Mouse (Mus musculus): Measurements from ENCODE around the gene Cd300lf. TPM values are rescaled to one million over a fixed set of nuclear protein-coding genes. Genes with fewer than 3 reads are reported as not detected.
A peak's percentile ranks its signal among the peaks of the same experiment; 100 is the strongest.

The Cd300lf gene
- total RNA-seq, 2 experiments from 2014 or later, result 0.31 to 0.52 TPM

DNA sequence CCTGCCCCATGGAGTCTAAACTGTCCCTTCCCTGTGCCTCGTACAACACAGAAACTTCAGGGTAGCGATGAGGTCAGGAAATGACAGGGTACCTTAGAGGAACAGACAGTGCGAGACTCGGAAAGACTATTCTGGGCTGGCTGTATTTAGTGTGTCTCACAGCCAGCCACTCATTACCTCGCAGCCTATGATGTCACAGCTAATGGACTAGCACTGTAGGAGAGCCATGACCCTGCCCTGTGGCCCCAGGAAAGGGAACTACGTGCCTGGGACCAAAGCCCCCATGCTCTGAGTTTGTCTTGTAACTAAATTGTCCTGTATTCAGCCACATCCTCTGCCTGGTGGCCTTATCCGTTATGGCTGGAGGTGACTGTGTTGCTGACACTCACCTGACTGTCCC is 58.4 kb downstream of the Cd300lf start:
- no peak for DNase-seq

GRCm38 (mm10) chr11:115073002-115073401 is 60.8 kb downstream of the Cd300lf start:
- no peak for DNase-seq

- DNase-seq, result peak; percentile 46
Measured at GRCm38 (mm10) chr11:115071631-115072294, 62.0 kb downstream of the Cd300lf start.

DNA sequence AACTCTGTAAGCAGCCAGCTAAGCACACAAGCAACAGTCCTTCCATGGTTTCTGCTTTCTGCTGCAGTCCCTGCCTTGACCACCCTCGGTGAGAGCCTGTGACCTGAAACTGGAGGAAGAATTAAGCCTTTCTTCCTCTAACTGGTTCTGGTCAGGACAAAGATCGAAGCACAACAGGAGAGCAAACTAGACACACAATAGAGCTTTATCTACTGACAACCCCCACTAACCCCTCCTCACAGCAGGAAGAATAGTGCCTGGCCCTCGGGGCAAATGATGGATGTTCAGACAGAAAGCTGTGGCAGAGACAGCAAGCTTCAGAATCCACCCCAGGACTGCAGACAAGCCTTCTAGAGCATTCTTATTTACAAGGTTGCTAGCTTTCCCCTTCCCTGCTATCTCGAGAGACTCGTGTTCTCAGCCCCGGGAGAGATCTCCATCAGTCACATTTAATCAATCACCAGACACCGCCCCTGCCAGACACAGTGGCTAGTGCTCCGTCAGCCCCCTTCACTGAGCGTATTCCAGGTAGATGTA is 62.7 kb downstream of the Cd300lf start:
- DNase-seq, result no peak

GRCm38 (mm10) chr11:115066768-115067167 is 67.0 kb downstream of the Cd300lf start:
- DNase-seq, result no peak

Other genes with a start within 250 kb of the Cd300lf start
- gene Cd300a, start 244.0 kb downstream of the Cd300lf start, total RNA-seq (2021), result under 1 TPM; 0.79 to 0.83 TPM
- under 1 TPM; 0.19 to 0.32 TPM for gene Cd300lb, start 199.6 kb downstream of the Cd300lf start, total RNA-seq (2021)
- not detected for gene Cd300c, start 164.8 kb downstream of the Cd300lf start, total RNA-seq (2021)
- under 1 TPM; 0.29 to 0.41 TPM for gene Cd300ld, start 144.1 kb downstream of the Cd300lf start, total RNA-seq (2021)
- gene Cd300c2, start 132.1 kb downstream of the Cd300lf start, total RNA-seq (2021), result 1 to 10 TPM in 1 of 2 experiments, under 1 TPM in 1; 0.97 to 1.1 TPM
- gene Cd300ld2, start 117.8 kb downstream of the Cd300lf start, total RNA-seq (2021), result not detected
- gene Cd300ld4, start 107.0 kb downstream of the Cd300lf start, total RNA-seq (2021), result not detected
- under 1 TPM in 1 of 2 experiments, not detected in 1; 0.79 TPM for gene Cd300ld5, start 96.2 kb downstream of the Cd300lf start, total RNA-seq (2021)
- 1 to 10 TPM; 1.6 to 2.2 TPM for gene Cd300ld3, start 85.6 kb downstream of the Cd300lf start, total RNA-seq (2021)
- under 1 TPM in 1 of 2 experiments, not detected in 1; 0.11 TPM for gene Cd300e, start 71.8 kb downstream of the Cd300lf start, total RNA-seq (2021)
- 1 to 10 TPM; 1.0 to 1.1 TPM for gene Rab37, start 42.6 kb downstream of the Cd300lf start, total RNA-seq (2021)
- gene Slc9a3r1, start 29.3 kb upstream of the Cd300lf start, total RNA-seq (2021), result 10 to 100 TPM; 13.9 to 15.3 TPM
- gene Tmem104, start 53.5 kb upstream of the Cd300lf start, total RNA-seq (2021), result 1 to 10 TPM; 5.2 to 9.3 TPM
- 10 to 100 TPM; 11.9 to 12.0 TPM for gene Nat9, start 53.9 kb upstream of the Cd300lf start, total RNA-seq (2021)
- gene Grin2c, start 133.3 kb upstream of the Cd300lf start, total RNA-seq (2021), result under 1 TPM; 0.12 to 0.18 TPM
- gene Fdxr, start 143.1 kb upstream of the Cd300lf start, total RNA-seq (2021), result 1 to 10 TPM; 7.5 to 9.5 TPM
- 1 to 10 TPM in 1 of 2 experiments, under 1 TPM in 1; 0.86 to 1.4 TPM for gene Fads6, start 163.7 kb upstream of the Cd300lf start, total RNA-seq (2021)
- gene Otop2, start 173.2 kb upstream of the Cd300lf start, total RNA-seq (2021), result not detected
- under 1 TPM; 0.09 to 0.12 TPM for gene Ush1g, start 188.0 kb upstream of the Cd300lf start, total RNA-seq (2021)
- gene Otop3, start 200.7 kb upstream of the Cd300lf start, total RNA-seq (2021), result not detected
- 1 to 10 TPM; 5.9 to 8.5 TPM for gene Hid1, start 233.8 kb upstream of the Cd300lf start, total RNA-seq (2021)
- 10 to 100 TPM; 18.8 to 20.3 TPM for gene Cdr2l, start 247.9 kb upstream of the Cd300lf start, total RNA-seq (2021)